Mouse (Mus musculus) embryonic facial prominence, embryonic 15.5 days (tissue): ENCODE data around the gene Spata33. TPM values are rescaled to one million over a fixed set of nuclear protein-coding genes. Genes with fewer than 3 reads are reported as not detected.
"Not testable (repeated sequence)": the region's sequence is repeated elsewhere in the genome, so short reads cannot be mapped to it uniquely, and the experiment has no call there.

Experiments
- ATAC-seq: fragments of 200-750 bp; cut with Nextera tagmentation; 2 replicates; pipeline ENCODE4 v1.8.0; 2017; ENCODE audit warnings: low read depth, moderate TSS enrichment; ENCODE audit not compliant: insufficient number of reproducible peaks, low FRiP score, low TSS enrichment
- H3K27ac ChIP-seq: fragments of 300-500 bp; sonication (generic); replicated peaks from 2 replicates; pipeline ENCODE4 v1.5.1; 2015; ENCODE audit warnings: mild to moderate bottlenecking, inconsistent platforms
- H3K27me3 ChIP-seq: fragments of 300-500 bp; sonication (generic); 2 replicates; pipeline ENCODE4 v1.6.1; 2015; ENCODE audit warnings: inconsistent platforms
- H3K36me3 ChIP-seq: fragments of 300-500 bp; sonication (generic); 2 replicates; pipeline ENCODE4 v1.6.1; 2015; ENCODE audit warnings: mild to moderate bottlenecking, inconsistent platforms
- H3K4me1 ChIP-seq: fragments of 300-500 bp; sonication (generic); 2 replicates; pipeline ENCODE4 v1.6.1; 2015; ENCODE audit warnings: inconsistent platforms
- H3K4me2 ChIP-seq: fragments of 300-500 bp; sonication (generic); replicated peaks from 2 replicates; pipeline ENCODE4 v1.6.1; 2015; ENCODE audit warnings: mild to moderate bottlenecking, inconsistent platforms
- H3K4me3 ChIP-seq: fragments of 300-500 bp; sonication (generic); replicated peaks from 2 replicates; pipeline ENCODE4 v1.5.1; 2015; ENCODE audit warnings: mild to moderate bottlenecking, inconsistent platforms
- H3K9ac ChIP-seq: fragments of 300-500 bp; sonication (generic); 2 replicates; pipeline ENCODE4 v1.6.1; 2015; ENCODE audit warnings: inconsistent platforms
- H3K9me3 ChIP-seq: fragments of 300-500 bp; sonication (generic); replicated peaks from 2 replicates; pipeline ENCODE4 v1.6.1; 2016; ENCODE audit warnings: inconsistent platforms
- WGBS: fragments of 180-500 bp; shearing (Covaris S2); methylation state at CpG from one replicate; pipeline ENCODE4 v1.1.7; 2015; 5-methylcytosine and 5-hydroxymethylcytosine counted together
- polyA plus RNA-seq: library from polyadenylated mRNA; unstranded; fragments of >200 nt; fragmentation: Nextera tagmentation; extraction: Ambion mirVana; gene quantifications from 2 replicates; pipeline ENCODE4 v1.2.1, GENCODE M21; 2015

The Spata33 gene
- polyA plus RNA-seq, 1 experiment from 2014 or later, result 9.8 TPM

- Histone ChIP-seq H3K4me1 (peaks cover 36% of the 10 kb centered on the region), H3K27ac (peak overlapping the region; percentile 87), H3K4me2 (peak overlapping the region; percentile 78), H3K4me3 (peak overlapping the region; percentile 94), H3K27me3 (no peaks in the 10 kb centered on the region), H3K9ac (peak overlapping the region; percentile 99; the same call in 1 of the 2 replicates), H3K36me3 (peaks cover 51% of the 10 kb centered on the region), H3K9me3 (no peaks in the 10 kb centered on the region)
- 37% methylated on average over 4 of the region's 4 CpGs for WGBS
- ATAC-seq, result no peak
Observed at GRCm38 (mm10) chr8:123252925-123253324, 40.3 kb downstream of the Spata33 start.

- Histone ChIP-seq H3K27ac (peak overlapping the region; percentile 87), H3K9ac (peak overlapping the region; percentile 99), H3K4me3 (peak overlapping the region; percentile 94), H3K27me3 (no peaks in the 10 kb centered on the region), H3K9me3 (no peaks in the 10 kb centered on the region), H3K4me1 (peaks cover 36% of the 10 kb centered on the region), H3K36me3 (peaks cover 51% of the 10 kb centered on the region), H3K4me2 (peak overlapping the region; percentile 78)
- WGBS, result under 1% methylated on average over 40 of the region's 40 CpGs
- ATAC-seq, result peak; percentile 24
Observed at GRCm38 (mm10) chr8:123253451-123254098, 40.9 kb downstream of the Spata33 start.

- Histone ChIP-seq H3K4me2 (peak within 1 kb of the TSS; percentile 78), H3K4me1 (peaks cover 36% of the 10 kb centered on the region), H3K36me3 (peaks cover 52% of the 10 kb centered on the region), H3K9me3 (no peaks in the 10 kb centered on the region), H3K4me3 (peak within 1 kb of the TSS; percentile 94), H3K9ac (peak within 1 kb of the TSS; percentile 99), H3K27ac (peak within 1 kb of the TSS; percentile 87), H3K27me3 (no peaks in the 10 kb centered on the region)
- under 1% methylated on average over 99 of the region's 99 CpGs for WGBS
- ATAC-seq, result peak; percentile 94
Observed at GRCm38 (mm10) chr8:123254099-123254885, 41.7 kb downstream of the Spata33 start, which contains the start of the genes Zfp276 and Vps9d1. Gene Zfp276, plus strand, starts transcription at chr8:123254195. Gene Vps9d1, minus strand, starts transcription at chr8:123254348.

- peak overlapping the region; percentile 99 for H3K9ac ChIP-seq
- no peak for ATAC-seq
- peak overlapping the region; percentile 78 for H3K4me2 ChIP-seq
- no peaks in the 10 kb centered on the region for H3K9me3 ChIP-seq
- H3K27ac ChIP-seq, result no peak overlapping the region
- WGBS, result 51% methylated on average over 6 of the region's 6 CpGs
- H3K4me3 ChIP-seq, result peak overlapping the region; percentile 94
- H3K4me1 ChIP-seq, result peaks cover 36% of the 10 kb centered on the region
- no peaks in the 10 kb centered on the region for H3K27me3 ChIP-seq
- peaks cover 52% of the 10 kb centered on the region for H3K36me3 ChIP-seq
Observed at GRCm38 (mm10) chr8:123255170-123255569, 42.5 kb downstream of the Spata33 start.

- ATAC-seq, result no peak
- no peak overlapping the region for H3K4me3 ChIP-seq
- H3K27me3 ChIP-seq, result no peaks in the 10 kb centered on the region
- no peaks in the 10 kb centered on the region for H3K9me3 ChIP-seq
- no peak overlapping the region for H3K4me2 ChIP-seq
- H3K9ac ChIP-seq, result no peak overlapping the region
- peaks cover 35% of the 10 kb centered on the region for H3K4me1 ChIP-seq
- no peak overlapping the region for H3K27ac ChIP-seq
- peaks cover 53% of the 10 kb centered on the region for H3K36me3 ChIP-seq
- 54% methylated on average over 3 of the region's 3 CpGs for whole genome bisulfite sequencing
Observed at GRCm38 (mm10) chr8:123257114-123257513, 44.5 kb downstream of the Spata33 start.

GRCm38 (mm10) chr8:123257593-123257992 lies 45.0 kb downstream of the Spata33 start:
- not testable (repeated sequence) for ATAC-seq, H3K27me3 ChIP-seq, H3K4me3 ChIP-seq, H3K4me2 ChIP-seq, H3K9me3 ChIP-seq, H3K9ac ChIP-seq, H3K27ac ChIP-seq
- WGBS, result 88% methylated on average over 8 of the region's 8 CpGs
- peaks cover 32% of the 10 kb centered on the region for H3K4me1 ChIP-seq
- peaks cover 55% of the 10 kb centered on the region for H3K36me3 ChIP-seq

- 0 out of 2 replicates have a peak, but pooled peaks have one; percentile 11 for ATAC-seq
- Histone ChIP-seq H3K27me3 (no peaks in the 10 kb centered on the region), H3K4me1 (no peaks in the 10 kb centered on the region), H3K36me3 (peaks cover 71% of the 10 kb centered on the region), H3K4me3 (no peak overlapping the region), H3K9me3 (no peaks in the 10 kb centered on the region), H3K4me2 (no peak overlapping the region), H3K9ac (no peak overlapping the region), H3K27ac (no peak overlapping the region)
- 75% methylated on average over 14 of the region's 14 CpGs for WGBS
Observed at GRCm38 (mm10) chr8:123267926-123268656, 55.5 kb downstream of the Spata33 start.

GRCm38 (mm10) chr8:123271147-123271546 lies 58.5 kb downstream of the Spata33 start:
- no peak overlapping the region for H3K4me3 ChIP-seq
- H3K9me3 ChIP-seq, result no peaks in the 10 kb centered on the region
- H3K4me2 ChIP-seq, result no peak overlapping the region
- peaks cover 42% of the 10 kb centered on the region for H3K36me3 ChIP-seq
- no peaks in the 10 kb centered on the region for H3K4me1 ChIP-seq
- H3K27ac ChIP-seq, result no peak overlapping the region
- H3K27me3 ChIP-seq, result no peaks in the 10 kb centered on the region
- WGBS, result 88% methylated on average over 10 of the region's 10 CpGs
- ATAC-seq, result no peak
- H3K9ac ChIP-seq, result no peak overlapping the region

Other genes starting within 250 kb of the Spata33 start
- 56.3 and 69.1 TPM in 2 replicates for gene Ankrd11, start 170.6 kb upstream of the Spata33 start, polyA plus RNA-seq
- 40.8 and 41.5 TPM in 2 replicates for gene Spg7, start 149.9 kb upstream of the Spata33 start, polyA plus RNA-seq
- 1,311 and 1,540 TPM in 2 replicates for gene Rpl13, start 110.5 kb upstream of the Spata33 start, polyA plus RNA-seq
- 6.5 and 6.9 TPM in 2 replicates for gene Cpne7, start 95.5 kb upstream of the Spata33 start, polyA plus RNA-seq
- 47.8 and 50.7 TPM in 2 replicates for gene Sult5a1, start 54.5 kb upstream of the Spata33 start, polyA plus RNA-seq
- gene Dpep1, start 26.6 kb upstream of the Spata33 start, polyA plus RNA-seq, result 14.3 and 18.6 TPM in 2 replicates
- 165 TPM in 2 replicates for gene Chmp1a, start 69 bp upstream of the Spata33 start, polyA plus RNA-seq
- 36.2 and 38.3 TPM in 2 replicates for gene Cdk10, start 12.0 kb downstream of the Spata33 start, polyA plus RNA-seq
- gene Spata2l, start 23.4 kb downstream of the Spata33 start, polyA plus RNA-seq, result 5.7 and 6.8 TPM in 2 replicates
- gene Zfp276, start 41.4 kb downstream of the Spata33 start, polyA plus RNA-seq, result 26.3 and 28.7 TPM in 2 replicates
- gene Vps9d1, start 41.5 kb downstream of the Spata33 start, polyA plus RNA-seq, result 28.0 and 31.4 TPM in 2 replicates
- gene Fanca, start 105.7 kb downstream of the Spata33 start, polyA plus RNA-seq, result 21.0 and 25.4 TPM in 2 replicates
- 2.5 and 3.4 TPM in 2 replicates for gene Spire2, start 119.9 kb downstream of the Spata33 start, polyA plus RNA-seq
- 174 and 176 TPM in 2 replicates for gene Tcf25, start 160.9 kb downstream of the Spata33 start, polyA plus RNA-seq
- 0.38 and 0.47 TPM in 2 replicates for gene Mc1r, start 194.3 kb downstream of the Spata33 start, polyA plus RNA-seq
- 43.1 and 48.1 TPM in 2 replicates for gene Tubb3, start 198.6 kb downstream of the Spata33 start, polyA plus RNA-seq
- 40.4 and 40.5 TPM in 2 replicates for gene Def8, start 210.7 kb downstream of the Spata33 start, polyA plus RNA-seq